Mouse (Mus musculus) heart, postnatal 36 days (tissue): ENCODE data around the gene Cenpb. TPM values are rescaled to one million over a fixed set of nuclear protein-coding genes. Genes with fewer than 3 reads are reported as not detected.

Experiments used
- DNase-seq, 2 experiments: peaks; one replicate each; pipeline ENCODE4 v3.0.0; 2021 to 2022
- intact Hi-C: fragments of 180-260 bp; cut with DNase I; formaldehyde crosslinking; loops from one replicate; pipeline ENCODE4 v1.15.1; 2025
- total RNA-seq, 2 experiments: library from RNA; stranded (reverse); gene quantifications; 2 replicates each; pipeline ENCODE4 v1.2.3; 2021

The Cenpb gene
- total RNA-seq, 2 experiments from 2014 or later: 85.1 to 86.2 TPM

- peak in 1 of 2 experiments; percentile 27 for DNase-seq
- intact Hi-C loops: no loop called here
Observed at GRCm38 (mm10) chr2:131203816-131204409, 24.0 kb upstream of the Cenpb start.

- intact Hi-C loops: no loop called here
- no peak for DNase-seq
Observed at GRCm38 (mm10) chr2:131201262-131201661, 21.4 kb upstream of the Cenpb start.

GRCm38 (mm10) chr2:131200710-131201109 lies 20.8 kb upstream of the Cenpb start:
- no peak for DNase-seq
- intact Hi-C loops: no loop called here

GRCm38 (mm10) chr2:131196606-131197316 lies 16.9 kb upstream of the Cenpb start:
- no peak for DNase-seq
- intact Hi-C loops: no loop called here

- no peak for DNase-seq
- intact Hi-C loops: no loop called here
Observed at GRCm38 (mm10) chr2:131191005-131191390, 11.1 kb upstream of the Cenpb start.

DNA sequence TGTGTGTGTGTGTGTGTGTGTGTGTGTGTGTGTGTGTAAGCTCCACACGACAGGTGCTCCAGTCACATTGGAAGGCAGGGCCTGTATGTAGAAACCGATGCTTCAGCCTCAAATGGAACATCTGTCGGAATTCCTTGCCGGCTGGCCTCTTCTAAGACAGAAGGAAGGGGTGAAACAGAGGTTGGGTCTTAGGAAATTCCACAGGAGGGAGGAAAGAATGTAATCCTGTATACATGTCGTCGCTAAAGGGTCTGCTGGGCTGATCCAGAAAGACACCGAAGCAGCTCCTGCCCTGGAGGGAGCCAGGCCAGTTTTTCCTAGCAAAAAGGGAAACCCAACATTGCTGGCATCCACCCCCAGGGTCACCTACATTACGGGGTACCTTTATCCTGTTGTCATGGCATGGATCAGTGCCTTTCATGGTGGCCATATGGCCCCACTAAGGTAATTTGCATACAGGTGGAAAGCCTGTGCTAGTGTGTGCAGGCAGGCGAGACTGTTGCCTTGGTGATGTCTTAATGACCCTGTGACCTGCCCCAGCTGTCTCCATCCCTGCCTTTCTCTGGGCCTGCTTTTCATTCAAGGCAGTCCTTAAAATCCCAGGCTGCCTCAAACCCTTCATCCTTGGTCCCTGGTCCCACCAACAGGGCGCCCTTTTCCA lies 10.6 kb upstream of the Cenpb start:
- DNase-seq: no peak

GRCm38 (mm10) chr2:131189521-131190309 lies 9.8 kb upstream of the Cenpb start:
- intact Hi-C loops: no loop called here
- DNase-seq: no peak

More for the DNA sequence above, 10.6 kb upstream of the Cenpb start:
- intact Hi-C loops: no loop called here

GRCm38 (mm10) chr2:131188311-131188710 lies 8.4 kb upstream of the Cenpb start:
- intact Hi-C loops: no loop called here
- DNase-seq: no peak

GRCm38 (mm10) chr2:131187602-131187922 lies 7.7 kb upstream of the Cenpb start:
- DNase-seq: no peak
- intact Hi-C loops: no loop called here

DNA sequence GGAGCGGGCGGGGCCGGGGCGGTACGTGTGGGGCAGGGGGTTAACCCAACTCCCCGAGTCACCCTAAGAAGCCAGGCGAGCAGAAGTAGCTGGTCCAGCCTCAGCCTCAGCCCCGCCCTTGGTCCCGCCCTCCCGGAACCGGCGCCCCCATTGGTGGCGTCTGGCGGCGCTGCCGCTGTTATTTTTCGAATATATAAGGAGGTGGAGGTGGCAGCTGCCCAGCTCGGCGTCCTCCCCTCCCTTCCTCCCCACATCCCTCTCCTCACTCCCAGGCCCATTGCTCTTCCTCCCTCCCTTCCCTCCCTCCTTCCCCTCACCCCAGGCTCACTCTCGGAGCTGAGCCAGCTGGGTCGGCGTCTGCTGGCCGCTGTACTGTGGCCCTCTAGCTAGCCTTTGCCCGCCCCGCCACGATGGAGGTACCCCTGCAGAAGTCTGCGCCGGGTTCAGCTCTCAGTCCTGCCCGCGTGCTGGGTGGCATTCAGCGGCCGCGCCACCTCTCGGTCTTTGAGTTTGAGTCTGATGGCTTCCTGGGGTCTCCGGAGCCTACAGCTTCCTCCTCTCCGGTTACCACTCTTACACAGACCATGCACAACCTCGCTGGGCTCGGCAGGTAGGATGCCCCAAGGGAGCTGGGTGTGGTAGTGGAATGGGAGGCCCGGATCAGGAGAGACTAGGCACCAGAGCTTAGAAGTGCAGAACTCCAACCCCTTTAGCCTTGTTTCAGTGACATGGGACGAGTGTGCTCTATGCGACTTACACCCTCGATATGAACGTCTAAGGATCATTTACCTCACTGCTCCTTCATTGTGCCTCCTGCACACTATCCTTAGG lies 7.1 kb upstream of the Cenpb start, which contains the start of the genes Cdc25b and Spef1:
Cdc25b (plus strand) TSS at position 179 of the 831 bp plus-strand sequence.
Spef1 (minus strand) TSS at position 512 of the 831 bp plus-strand sequence.
- intact Hi-C loops: no loop called here
- peak; percentile 85 to 86 for DNase-seq

DNA sequence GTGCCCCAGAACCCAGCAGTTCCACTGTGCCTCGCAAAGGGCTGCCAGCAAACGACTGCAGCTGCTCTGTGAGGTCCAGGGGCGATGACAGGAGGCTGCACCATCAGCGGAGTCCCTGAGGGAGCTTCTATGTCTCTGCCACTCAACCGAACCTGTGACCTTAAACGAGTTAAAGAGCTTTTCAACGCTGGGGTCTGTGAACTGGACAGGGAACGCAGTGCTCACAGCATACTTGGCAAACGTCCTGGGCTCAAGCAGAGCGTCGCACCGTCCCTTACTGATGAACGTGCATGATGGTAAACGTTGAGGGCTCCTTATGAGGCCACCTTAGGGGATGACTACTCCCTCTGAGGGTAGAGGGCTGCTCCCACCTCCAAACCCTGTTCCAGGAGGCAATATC lies 6.5 kb upstream of the Cenpb start:
- intact Hi-C loops: no loop called here

GRCm38 (mm10) chr2:131179246-131179886 lies 501 bp downstream of the Cenpb start:
- intact Hi-C loops: loop anchor here (5.0 kb wide), 1 partner anchor 233 kb away; no protein-coding TSS in a partner anchor
- peak; percentile 60 to 71 for DNase-seq

More for the DNA sequence above, 6.5 kb upstream of the Cenpb start:
- peak in 1 of 2 experiments; percentile 39 for DNase-seq

- peak in 1 of 2 experiments; percentile 34 for DNase-seq
- intact Hi-C loops: loop anchor here (5.0 kb wide), 1 partner anchor 233 kb away; no protein-coding TSS in a partner anchor
Observed at GRCm38 (mm10) chr2:131178828-131179245, 1.0 kb downstream of the Cenpb start.

GRCm38 (mm10) chr2:131177932-131178331 lies 1.9 kb downstream of the Cenpb start:
- DNase-seq: no peak
- intact Hi-C loops: loop anchor here (5.0 kb wide), 1 partner anchor 234 kb away; no protein-coding TSS in a partner anchor

DNA sequence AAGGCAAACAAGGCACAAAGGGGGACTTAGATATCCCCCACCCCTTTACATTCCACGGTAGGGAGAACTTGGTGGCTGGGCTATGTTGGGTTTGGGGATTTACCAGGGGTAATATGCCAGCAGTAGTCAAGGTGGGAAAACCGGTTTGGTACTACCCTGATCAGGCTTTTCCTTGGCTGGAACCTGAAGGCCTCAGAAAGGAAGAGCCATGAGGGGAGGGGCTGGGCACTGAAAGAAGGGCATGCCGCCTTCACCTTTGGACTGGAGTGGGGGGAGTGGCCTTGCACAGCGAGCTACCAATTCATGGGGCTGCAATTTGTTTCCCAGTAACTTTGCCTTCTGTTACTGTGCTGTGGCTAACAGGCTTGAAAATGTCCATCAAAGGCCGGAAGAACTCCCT lies 3.4 kb downstream of the Cenpb start:
- intact Hi-C loops: loop anchor here (5.0 kb wide), 1 partner anchor 236 kb away; no protein-coding TSS in a partner anchor
- DNase-seq: no peak

DNA sequence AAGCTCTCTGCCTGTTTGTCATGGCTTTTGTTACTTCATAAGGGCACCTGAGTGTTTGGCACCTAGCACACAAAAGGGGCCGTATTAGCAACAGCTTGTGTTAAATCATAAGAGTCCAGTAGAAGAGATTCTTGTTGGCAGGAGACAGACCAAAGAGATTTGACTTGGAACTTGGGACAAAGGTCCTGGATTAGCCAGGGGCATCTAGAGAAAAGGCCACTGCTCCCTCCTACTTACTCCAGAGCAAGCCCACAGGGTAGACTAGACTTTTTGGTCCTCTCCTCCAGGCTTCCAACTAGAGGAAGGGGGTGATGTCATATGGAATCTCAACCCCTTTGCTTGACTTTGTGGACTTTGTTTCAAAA lies 3.9 kb downstream of the Cenpb start:
- intact Hi-C loops: loop anchor here (5.0 kb wide), 1 partner anchor 236 kb away; no protein-coding TSS in a partner anchor
- DNase-seq: no peak

GRCm38 (mm10) chr2:131175286-131175944 lies 4.5 kb downstream of the Cenpb start:
- intact Hi-C loops: loop anchor here (5.0 kb wide), 1 partner anchor 237 kb away; no protein-coding TSS in a partner anchor
- DNase-seq: no peak

DNA sequence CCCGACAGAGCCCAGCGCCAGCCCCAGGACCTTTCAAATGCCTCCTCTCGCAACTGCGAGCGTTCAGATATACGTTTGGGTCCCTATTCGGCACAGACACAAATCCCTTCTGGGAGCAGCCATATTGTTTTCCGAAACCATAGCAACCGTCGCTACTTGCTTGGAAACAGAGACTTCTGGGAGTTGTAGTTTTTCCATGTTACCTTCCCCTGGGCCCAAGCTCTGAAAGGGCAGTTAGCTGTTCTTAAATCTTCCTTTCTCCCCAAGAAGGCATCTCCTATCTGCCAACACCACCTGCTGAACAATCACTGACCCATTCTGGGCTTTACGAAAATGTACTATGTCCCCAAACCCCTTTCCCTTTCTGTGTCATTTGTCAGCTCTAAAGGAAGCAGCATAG lies 5.2 kb downstream of the Cenpb start:
- DNase-seq: peak; percentile 59 to 63
- intact Hi-C loops: loop anchor here (5.0 kb wide), 1 partner anchor 238 kb away; no protein-coding TSS in a partner anchor
